24 mouse cellular contexts compared by ENCODE assay signal in genomic region chr1:36230919-36231705, GRCm38 (mm10). TPM values are rescaled to one million over a fixed set of nuclear protein-coding genes. Genes with fewer than 3 reads are reported as not detected.
DNase-seq lines count a peak whose midpoint lies in the region; ATAC-seq and TF ChIP-seq lines count a peak whose summit lies in the region.
"Had no signal": no experiment of that assay in that cellular context is flagged by ENCODE, and none has a peak within 500 bp of the region (broad histone marks: within the 10 kb centered on the region; RNA-seq: fewer than 3 reads in every experiment).

No protein-coding gene starts in this region.

- H3K27me3 ChIP-seq in forebrain, embryonic 10.5 days (ENCODE audit: poor library complexity, severe bottlenecking): no peaks in the 10 kb centered on the region
- H3K27me3 ChIP-seq in kidney, embryonic 14.5 days (ENCODE audit: control insufficient read depth, insufficient read depth, low read length): no peaks in the 10 kb centered on the region
- H3K27me3 ChIP-seq: embryonic facial prominence, embryonic 13.5 days; heart, embryonic 12.5 days; kidney, embryonic 15.5 days had no signal

- H3K27ac ChIP-seq in gastrocnemius, adult 2 months: peak overlapping the region; percentile 71
- no peak overlapping the region for H3K27ac ChIP-seq in forebrain, embryonic 10.5 days
- no peak overlapping the region for H3K27ac ChIP-seq in kidney, embryonic 14.5 days (ENCODE audit: low read depth, low read length)
- H3K27ac ChIP-seq: embryonic facial prominence, embryonic 13.5 days; hindbrain, embryonic 14.5 days; kidney, embryonic 15.5 days; left cerebral cortex, adult 2 months had no signal

- no peaks in the 10 kb centered on the region for H3K4me1 ChIP-seq in forebrain, embryonic 10.5 days
- H3K4me1 ChIP-seq in kidney, embryonic 14.5 days (ENCODE audit: control insufficient read depth, insufficient read depth, low read length): no peaks in the 10 kb centered on the region
- H3K4me1 ChIP-seq: embryonic facial prominence, embryonic 13.5 days had no signal

- peaks cover 91% of the 10 kb centered on the region for H3K36me3 ChIP-seq in forebrain, embryonic 10.5 days (replicated peaks)
- H3K36me3 ChIP-seq in kidney, embryonic 14.5 days (ENCODE audit: control insufficient read depth, insufficient read depth, low read length): peaks cover 52% of the 10 kb centered on the region

- no peak overlapping the region for H3K9ac ChIP-seq in kidney, embryonic 14.5 days (ENCODE audit: low read depth, low read length)
- H3K9ac ChIP-seq: embryonic facial prominence, embryonic 13.5 days; heart, embryonic 12.5 days; hindbrain, embryonic 14.5 days; kidney, embryonic 15.5 days had no signal

- ATAC-seq in megakaryocyte, adult 5-6 weeks (ENCODE audit: poor library complexity, severe bottlenecking): peak; percentile 88
- ATAC-seq in kidney, embryonic 14.5 days (ENCODE audit: low FRiP score, low TSS enrichment): no peak
- ATAC-seq: forebrain, embryonic 16.5 days had no signal

- 88% methylated on average over 7 of the region's 7 CpGs for WGBS in forebrain, embryonic 10.5 days
- 81% methylated on average over 7 of the region's 7 CpGs for WGBS in kidney, embryonic 14.5 days

- intact Hi-C loops in gastrocnemius, adult 2 months (cut with DNase I): no loop called here
- intact Hi-C loops in gastrocnemius, postnatal 14 days (cut with DNase I; ENCODE audit: low total_unique reads): no loop called here
- intact Hi-C loops in left cerebral cortex, postnatal 25 days (cut with DNase I): no loop called here

- peak; percentile 68 for DNase-seq in gastrocnemius, adult 2 months
- no peak for DNase-seq in gastrocnemius, postnatal 14 days
- peak; percentile 53 to 57 for DNase-seq in spleen, postnatal 36 days (ENCODE audit: low spot score in 2 of 2)
- no peak for DNase-seq in spleen, postnatal 4 days (ENCODE audit: low spot score in 2 of 2)
- DNase-seq in forebrain, embryonic 10.5 days (ENCODE audit: extremely low spot score, low spot score): no peak
- DNase-seq in left cerebral cortex, postnatal 25 days (ENCODE audit: low spot score in 2 of 2): no peak
- DNase-seq: cerebellum, adult 9-10 months; heart, postnatal 14 days; kidney, postnatal 4 days; layer of hippocampus, adult 9-11 months; lung, adult 18-20 months; lung, postnatal 14 days; midbrain, embryonic 14.5 days; thymus, postnatal 36 days had no signal

- no peak overlapping the region for H3K4me2 ChIP-seq in kidney, embryonic 14.5 days (replicated peaks; ENCODE audit: low read depth, low read length)
- H3K4me2 ChIP-seq: embryonic facial prominence, embryonic 13.5 days; heart, embryonic 12.5 days; hindbrain, embryonic 14.5 days; kidney, embryonic 15.5 days; liver, embryonic 11.5 days had no signal

- no peak for TF ChIP-seq CTCF in gastrocnemius, adult 2 months (IDR thresholded peaks at IDR 0.05)

- H3K4me3 ChIP-seq in gastrocnemius, adult 2 months: no peak overlapping the region
- H3K4me3 ChIP-seq in forebrain, embryonic 10.5 days: no peak overlapping the region
- H3K4me3 ChIP-seq in kidney, embryonic 14.5 days (ENCODE audit: low read length): no peak overlapping the region
- H3K4me3 ChIP-seq: embryonic facial prominence, embryonic 13.5 days; heart, embryonic 12.5 days; kidney, embryonic 15.5 days; left cerebral cortex, adult 2 months; myocyte had no signal

- no peaks in the 10 kb centered on the region for H3K9me3 ChIP-seq in forebrain, embryonic 10.5 days
- H3K9me3 ChIP-seq in kidney, embryonic 14.5 days (ENCODE audit: control insufficient read depth, low read length): no peaks in the 10 kb centered on the region
- H3K9me3 ChIP-seq: embryonic facial prominence, embryonic 13.5 days; heart, embryonic 12.5 days; kidney, embryonic 15.5 days had no signal

RNA-seq across cellular contexts. Expression of gene Uggt1, which starts 13.4 kb away (rescaled TPM):
- 10 to 100 TPM; 27.6 to 29.1 TPM for total RNA-seq in gastrocnemius, adult 2 months (2021)
- total RNA-seq in gastrocnemius, postnatal 14 days (2021): 10 to 100 TPM; 19.5 to 20.3 TPM
- total RNA-seq in megakaryocyte, adult 5-6 weeks (2015): 77.5 and 77.7 TPM in 2 replicates
- 120 and 125 TPM in 2 replicates for total RNA-seq in megakaryocyte, adult 5-6 weeks (2017)
- 52.1 and 53.6 TPM in 2 replicates for polyA plus RNA-seq in forebrain, embryonic 10.5 days (2016; fragmentation: Nextera tagmentation; extraction: Ambion mirVana)
- 58.0 and 81.1 TPM in 2 replicates for polyA plus RNA-seq in kidney, embryonic 14.5 days (2014; fragmentation: Nextera tagmentation; extraction: Ambion mirVana)
- total RNA-seq in left cerebral cortex, postnatal 25 days (2021): 10 to 100 TPM; 48.7 to 51.7 TPM

RNA-seq across cellular contexts. Expression of gene Neurl3, which starts 43.4 kb away (rescaled TPM):
- total RNA-seq in gastrocnemius, adult 2 months (2021): under 1 TPM; 0.41 to 0.59 TPM
- 1 to 10 TPM in 1 of 2 experiments, under 1 TPM in 1; 0.58 to 1.1 TPM for total RNA-seq in gastrocnemius, postnatal 14 days (2021)
- 54.2 and 57.5 TPM in 2 replicates for total RNA-seq in megakaryocyte, adult 5-6 weeks (2015)
- total RNA-seq in megakaryocyte, adult 5-6 weeks (2017): 66.0 and 68.3 TPM in 2 replicates
- 0.32 and 0.37 TPM in 2 replicates for polyA plus RNA-seq in forebrain, embryonic 10.5 days (2016; fragmentation: Nextera tagmentation; extraction: Ambion mirVana)
- 10.8 and 17.4 TPM in 2 replicates for polyA plus RNA-seq in kidney, embryonic 14.5 days (2014; fragmentation: Nextera tagmentation; extraction: Ambion mirVana)
- under 1 TPM in 1 of 2 experiments, not detected in 1; 0.71 TPM for total RNA-seq in left cerebral cortex, postnatal 25 days (2021)

Comparison
In these comparisons a context has a peak if more than half of its experiments do, and no peak if none do; other contexts are left out.
1. DNase-seq: peak in gastrocnemius, adult 2 months (single experiment) and spleen, postnatal 36 days (2 of 2); none in gastrocnemius, postnatal 14 days (single experiment), spleen, postnatal 4 days (0 of 2), forebrain, embryonic 10.5 days (single experiment) and left cerebral cortex, postnatal 25 days (0 of 2).
2. RNA of gene Neurl3, which starts 43.4 kb away (total RNA-seq): 54.2 to 68.3 TPM in megakaryocyte, adult 5-6 weeks; 0.58 to 1.1 TPM in gastrocnemius, postnatal 14 days, 0.71 TPM in left cerebral cortex, postnatal 25 days and 0.41 to 0.59 TPM in gastrocnemius, adult 2 months; every median in the first group is over 10 times any median in the second.